Mouse (Mus musculus) cerebellum, adult 2 months (tissue): Measurements from ENCODE around the gene Dapk1.

ENCODE experiments used
- CTCF ChIP-seq: fragments of 200-500 bp; IDR thresholded peaks from 2 replicates; pipeline ENCODE4 v1.5.1; 2011; ENCODE audit warnings: low read depth, mild to moderate bottlenecking, control low read depth, low read length, moderate library complexity, borderline replicate concordance; ENCODE audit not compliant: insufficient read depth
- POLR2A ChIP-seq: fragments of 200-500 bp; IDR thresholded peaks from 2 replicates; pipeline ENCODE4 v1.6.1; 2011; ENCODE audit warnings: low read length, control low read depth, borderline replicate concordance; ENCODE audit not compliant: insufficient read depth

GRCm38 (mm10) chr13:60809690-60810089, 207.9 kb downstream of the Dapk1 start:
- TF ChIP-seq CTCF: no peak
- TF ChIP-seq POLR2A: no peak
